Mouse (Mus musculus): ENCODE results near the gene Snap25. TPM values are rescaled to one million over a fixed set of nuclear protein-coding genes. Genes with fewer than 3 reads are reported as not detected.

The Snap25 gene
- total RNA-seq (2021) = 1,000 to 10,000 TPM; 2,121 to 2,268 TPM
- long read RNA-seq, experiment 1, transcript Snap25-201 (8 exons, 2,116 nt) = major isoform, 1,156 of 1,352 reads
- long read RNA-seq, experiment 1, transcript Snap25-202 (8 exons, 1,014 nt) = minor isoform, 82 of 1,352 reads
- long read RNA-seq, experiment 1, partial matches to known transcripts = 73 of 1,352 reads
- long read RNA-seq, experiment 1, other reads (novel, unspliced or antisense) = 41 of 1,352 reads
- long read RNA-seq, experiment 2, full-length matches to known transcripts = 1,812 of 1,947 reads
- long read RNA-seq, experiment 2, partial matches to known transcripts = 92 of 1,947 reads
- long read RNA-seq, experiment 2, other reads (novel, unspliced or antisense) = 43 of 1,947 reads

DNA sequence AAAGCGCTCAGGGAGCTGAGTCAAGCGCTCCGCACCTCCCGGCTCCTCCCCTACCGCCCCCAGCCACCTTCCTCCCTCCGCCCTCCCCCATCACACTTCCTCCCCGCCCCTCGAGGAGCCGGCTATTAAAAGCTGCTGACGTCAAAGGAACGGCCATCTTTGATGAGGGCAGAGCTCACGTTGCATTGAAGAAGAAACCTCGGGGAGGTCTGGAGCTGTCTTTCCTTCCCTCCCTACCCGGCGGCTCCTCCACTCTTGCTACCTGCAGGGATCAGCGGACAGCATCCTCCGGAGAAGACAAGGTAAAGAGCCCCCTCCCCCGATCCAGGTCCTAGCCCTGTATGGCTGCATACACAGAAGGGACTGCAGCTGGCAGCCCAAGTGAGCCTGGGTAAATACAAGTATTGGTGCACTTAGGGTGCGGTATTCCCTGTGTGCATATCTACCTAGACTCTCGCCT, at the start of gene Snap25:
Snap25 (plus strand) TSS at position 155 of the 460 bp plus-strand sequence.
- no peak for TF ChIP-seq CTCF (conservative IDR thresholded peaks at IDR 0.05)
- peak; percentile 87 to 91 for DNase-seq (ENCODE audit: low spot score in 2 of 2)
- H3K4me3 ChIP-seq = peak within 1 kb of the TSS; percentile 89
- H3K27ac ChIP-seq = peak within 1 kb of the TSS; percentile 95

- DNase-seq (ENCODE audit: low spot score in 2 of 2) = peak; percentile 30 to 50
- Histone ChIP-seq H3K27ac (0 out of 2 replicates have a peak overlapping the region, but pooled peaks have one; percentile 20), H3K4me3 (no peak overlapping the region)
- no peak for TF ChIP-seq CTCF (conservative IDR thresholded peaks at IDR 0.05)
These were observed 46.3 kb upstream of the Snap25 start for GRCm38 (mm10) chr2:136666951-136667350.

DNA sequence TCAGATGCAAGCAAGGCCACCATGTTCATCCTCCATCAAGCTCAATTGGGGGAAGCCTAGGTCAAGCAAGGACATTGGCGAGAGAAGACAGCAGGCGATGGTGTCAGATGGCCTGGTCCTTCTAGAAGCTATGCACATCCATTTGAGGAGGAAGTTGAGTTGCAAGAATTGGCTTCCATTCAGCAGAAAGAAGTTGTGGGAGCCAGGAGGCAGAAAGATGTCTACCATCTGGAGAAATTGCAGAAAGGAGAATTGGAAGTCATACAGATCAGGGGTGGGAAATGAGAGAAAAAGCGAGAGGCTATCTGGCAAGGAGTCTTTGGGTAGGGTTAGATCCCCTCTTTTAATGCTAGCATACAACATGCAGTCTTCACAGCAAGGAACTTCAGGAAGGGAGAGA, 44.1 kb upstream of the Snap25 start:
- Histone ChIP-seq H3K4me3 (no peak overlapping the region), H3K27ac (peak overlapping the region; percentile 85; the same call in 1 of the 2 replicates)
- no peak for DNase-seq (ENCODE audit: low spot score in 2 of 2)
- no peak for TF ChIP-seq CTCF (conservative IDR thresholded peaks at IDR 0.05)

DNA sequence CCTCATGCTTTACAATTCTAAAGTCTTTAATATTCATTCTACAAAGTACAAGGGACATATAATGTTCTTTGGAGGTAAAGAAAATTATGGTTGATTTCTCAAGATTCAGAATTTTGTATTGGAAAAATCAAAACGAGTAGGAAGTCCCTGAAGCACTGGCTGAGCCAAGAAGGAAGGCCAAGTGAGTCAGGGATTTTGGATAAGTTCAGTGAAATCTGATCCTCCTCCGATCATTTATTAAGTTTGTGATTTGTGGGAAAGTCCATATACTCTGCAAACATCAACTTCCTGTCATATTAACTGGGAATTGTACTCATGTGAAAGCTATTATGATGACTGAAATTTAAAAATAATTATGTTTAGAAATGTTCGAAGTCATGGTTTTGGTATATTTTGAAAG, 43.6 kb upstream of the Snap25 start:
- TF ChIP-seq CTCF (conservative IDR thresholded peaks at IDR 0.05) = no peak
- no peak for DNase-seq (ENCODE audit: low spot score in 2 of 2)
- H3K4me3 ChIP-seq = no peak overlapping the region
- H3K27ac ChIP-seq = peak overlapping the region; percentile 85

DNA sequence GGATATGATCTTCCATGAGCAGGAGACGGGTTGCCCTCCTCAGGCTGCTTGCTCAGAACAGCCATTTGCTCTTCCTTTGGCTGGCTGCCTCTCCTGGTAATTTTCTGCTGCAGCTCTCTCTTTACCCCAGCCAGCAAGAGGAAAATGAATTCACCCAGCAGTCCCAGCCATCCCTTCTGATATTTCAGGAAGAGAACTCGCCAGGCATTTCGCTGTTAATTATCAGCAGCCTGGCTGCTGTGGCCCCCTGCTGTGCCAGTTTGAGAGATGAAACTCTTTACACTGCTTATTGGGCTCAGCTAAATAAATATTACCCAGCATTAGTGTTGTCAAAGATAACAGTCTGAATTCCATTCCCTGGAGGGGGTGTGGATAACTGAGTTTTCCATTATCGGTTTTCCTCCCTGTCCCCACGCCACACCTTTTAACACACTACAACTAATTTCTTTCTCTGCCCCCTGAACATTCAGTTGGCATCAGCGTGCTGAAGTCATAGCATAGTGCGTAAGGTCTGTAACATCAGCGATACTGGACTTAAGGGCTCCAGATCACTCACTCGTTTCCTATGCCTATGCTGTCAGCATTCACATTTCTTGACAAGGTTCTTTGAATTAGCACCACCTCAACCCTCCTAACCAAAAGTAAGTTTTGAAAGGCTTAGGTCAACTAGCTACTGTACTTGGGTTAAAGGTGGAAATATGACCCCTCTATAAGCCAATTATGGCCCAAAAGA, 42.5 kb upstream of the Snap25 start:
- Histone ChIP-seq H3K27ac (peak overlapping the region; percentile 85), H3K4me3 (peak overlapping the region; percentile 17)
- peak; percentile 29 to 70 for DNase-seq (ENCODE audit: low spot score in 2 of 2)
- TF ChIP-seq CTCF (conservative IDR thresholded peaks at IDR 0.05) = peak; percentile 53

GRCm38 (mm10) chr2:136674077-136674757, 39.0 kb upstream of the Snap25 start:
- no peak overlapping the region for H3K4me3 ChIP-seq
- no peak for TF ChIP-seq CTCF (conservative IDR thresholded peaks at IDR 0.05)
- DNase-seq (ENCODE audit: low spot score in 2 of 2) = no peak
- no peak overlapping the region for H3K27ac ChIP-seq

DNA sequence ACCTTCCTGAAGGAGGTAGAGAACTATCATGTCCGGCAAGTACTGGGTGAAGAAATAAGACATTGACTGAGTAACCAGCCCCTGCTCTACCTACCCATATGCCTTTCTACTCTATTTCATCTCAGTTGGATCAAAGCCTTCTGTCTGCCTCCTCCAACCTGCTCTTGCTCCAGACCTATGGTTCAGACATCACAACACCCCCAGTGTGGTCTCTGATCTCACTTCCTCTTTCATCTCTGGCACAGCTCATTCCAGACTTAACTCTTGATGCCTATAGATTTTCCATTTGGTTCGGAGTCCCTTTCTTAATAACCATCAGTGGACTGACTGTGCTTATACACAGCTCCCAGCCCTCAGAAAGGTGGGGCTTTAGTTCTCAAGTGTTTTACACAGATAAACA, 37.1 kb upstream of the Snap25 start:
- no peak for DNase-seq (ENCODE audit: low spot score in 2 of 2)
- TF ChIP-seq CTCF (conservative IDR thresholded peaks at IDR 0.05) = no peak
- H3K27ac ChIP-seq = no peak overlapping the region
- no peak overlapping the region for H3K4me3 ChIP-seq

- H3K4me3 ChIP-seq = no peak overlapping the region
- TF ChIP-seq CTCF (conservative IDR thresholded peaks at IDR 0.05) = no peak
- no peak for DNase-seq (ENCODE audit: low spot score in 2 of 2)
- peak overlapping the region; percentile 99 for H3K27ac ChIP-seq
These were observed 36.3 kb upstream of the Snap25 start for GRCm38 (mm10) chr2:136676918-136677445.

- DNase-seq (ENCODE audit: low spot score in 2 of 2) = peak; percentile 79 to 87
- Histone ChIP-seq H3K4me3 (peak overlapping the region; percentile 67), H3K27ac (peak overlapping the region; percentile 99)
- no peak for TF ChIP-seq CTCF (conservative IDR thresholded peaks at IDR 0.05)
These were observed 34.7 kb upstream of the Snap25 start for GRCm38 (mm10) chr2:136678321-136679161.

DNA sequence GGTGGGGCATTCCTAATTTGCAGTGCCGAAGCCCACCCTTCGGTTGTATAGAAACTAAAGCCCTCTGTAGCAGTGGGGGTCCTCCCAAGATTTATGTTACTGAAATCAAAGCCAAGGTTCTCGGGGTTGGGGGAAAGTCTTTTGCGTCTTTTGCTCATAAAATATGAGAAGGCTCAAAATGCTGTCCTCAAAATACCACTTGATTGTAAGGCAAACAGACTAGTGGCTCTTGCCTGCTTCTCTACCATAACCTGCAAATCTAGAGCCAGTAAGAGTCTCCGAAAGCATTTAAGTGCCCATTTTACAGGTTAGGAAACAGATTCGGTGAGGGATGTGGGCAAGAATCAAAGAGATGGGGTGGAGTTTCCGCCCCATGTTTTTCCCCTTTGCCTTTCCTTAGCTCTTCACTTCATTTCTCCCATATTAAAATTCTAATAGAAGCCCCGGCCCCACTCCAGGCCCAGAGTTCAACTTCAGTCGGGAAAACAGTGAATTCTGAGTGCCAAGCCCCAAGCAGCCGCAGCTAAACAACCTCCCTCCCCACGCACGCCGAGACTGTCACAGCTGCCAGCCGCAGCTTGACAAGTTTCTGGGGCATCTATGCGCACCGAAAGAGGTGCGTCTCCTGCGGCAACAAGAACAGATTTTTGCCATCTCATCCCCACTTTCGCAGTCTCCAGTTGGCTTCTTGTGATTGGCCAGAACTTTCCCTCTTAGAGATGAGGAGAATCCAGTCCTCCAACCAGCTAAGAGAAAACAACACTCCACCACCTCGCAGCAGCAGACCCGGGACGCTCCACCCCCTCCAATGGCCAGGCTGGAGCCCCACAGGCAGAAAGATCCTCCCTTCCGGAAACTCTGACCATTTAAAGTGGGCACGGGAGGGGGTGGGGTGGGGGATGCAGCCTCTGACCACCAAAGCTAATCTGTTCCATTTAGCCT, 33.7 kb upstream of the Snap25 start:
- DNase-seq (ENCODE audit: low spot score in 2 of 2) = peak; percentile 62 to 89
- no peak for TF ChIP-seq CTCF (conservative IDR thresholded peaks at IDR 0.05)
- peak overlapping the region; percentile 67 for H3K4me3 ChIP-seq
- H3K27ac ChIP-seq = peak overlapping the region; percentile 99
